Mouse (Mus musculus) adrenal gland (tissue): ENCODE measurements around the gene Gga2.

Experiments
- intact Hi-C: fragments of 180-260 bp; cut with DNase I; formaldehyde crosslinking; loops from one replicate; pipeline ENCODE4 v1.15.1; 2025

Gene Gga2

DNA sequence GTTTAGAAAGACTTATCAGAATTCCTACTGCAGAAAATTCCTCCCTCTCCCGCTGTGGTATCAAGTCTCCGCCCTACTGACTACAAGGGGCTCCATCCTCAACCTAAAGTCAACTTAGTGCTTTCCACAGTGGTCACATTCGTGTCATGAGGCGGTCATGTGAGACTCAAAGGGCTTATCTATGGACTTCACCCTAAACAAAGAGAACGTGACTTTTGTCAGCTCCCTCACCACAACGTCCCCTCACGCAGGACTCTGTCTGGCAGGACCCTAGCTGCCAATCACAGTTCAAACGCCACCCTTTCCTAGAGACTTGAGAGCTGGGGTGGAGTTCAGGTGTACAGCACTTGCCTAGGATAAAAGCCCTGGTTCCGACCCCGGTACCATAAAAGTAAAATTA, 8.1 kb downstream of the Gga2 start:
- intact Hi-C loops, result loop anchor here (2.0 kb wide), 1 partner anchor 54 kb away; the partner anchor contains the start of genes Ears2 and Ubfd1

DNA sequence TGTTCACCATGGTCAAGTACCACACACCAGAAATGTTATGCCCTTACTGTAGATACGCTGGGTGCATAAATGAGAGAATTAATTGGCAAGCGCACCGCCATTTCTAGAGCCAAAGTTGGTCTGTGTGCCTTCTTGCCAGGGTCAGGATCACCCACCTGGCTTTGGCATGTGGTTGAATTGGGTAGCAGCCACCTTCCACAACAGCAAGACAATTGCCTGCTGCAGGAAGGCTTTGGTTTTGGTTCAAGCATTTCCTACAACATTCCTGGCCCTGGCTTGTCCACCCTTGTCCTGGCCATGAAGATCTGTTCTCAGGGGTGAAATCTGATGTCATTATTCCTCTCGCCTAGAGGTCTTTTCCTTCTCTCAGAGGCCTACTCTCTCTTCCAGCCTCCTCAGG, 8.7 kb downstream of the Gga2 start:
- intact Hi-C loops, result loop anchor here (2.0 kb wide), 1 partner anchor 54 kb away; the partner anchor contains the start of genes Ears2 and Ubfd1

DNA sequence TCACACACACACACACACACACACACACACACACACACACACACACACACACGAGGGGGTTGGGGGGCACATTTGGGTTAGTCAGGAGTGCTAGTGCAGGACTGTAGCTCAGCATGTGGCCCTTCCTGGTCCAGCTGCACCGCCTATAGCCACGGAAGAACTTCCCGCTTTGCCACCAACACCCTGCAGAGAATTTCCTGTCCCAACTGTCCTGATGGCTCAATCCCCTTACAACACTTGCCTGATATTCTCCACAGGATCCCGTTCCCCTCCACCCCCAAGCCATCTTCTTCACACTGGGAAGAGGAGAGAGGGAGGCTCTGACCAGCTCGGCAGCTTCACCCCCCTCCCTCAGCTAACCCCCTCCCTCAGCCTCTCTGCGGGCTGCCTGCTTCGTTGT, 20.6 kb downstream of the Gga2 start:
- intact Hi-C loops, result no loop called here

DNA sequence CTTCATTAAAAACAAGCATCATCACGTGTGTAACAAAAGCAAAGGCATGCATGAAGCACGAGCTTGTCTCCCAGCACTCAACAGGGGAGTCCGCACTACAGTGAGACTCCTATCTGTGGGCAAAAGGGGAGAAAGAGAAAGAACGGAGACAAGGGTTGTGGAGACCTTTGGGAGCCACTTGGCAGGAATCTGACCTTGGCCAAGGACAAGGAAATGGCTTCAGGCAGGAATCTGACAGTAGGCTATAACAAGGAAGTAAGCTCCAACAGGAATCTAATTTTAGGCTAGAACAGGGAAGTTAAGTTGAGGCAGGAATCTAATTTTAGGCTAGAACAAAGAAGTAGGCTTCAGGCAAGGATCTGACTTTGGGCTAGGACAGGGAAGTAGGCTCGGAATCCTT, 25.1 kb downstream of the Gga2 start:
- intact Hi-C loops, result no loop called here

DNA sequence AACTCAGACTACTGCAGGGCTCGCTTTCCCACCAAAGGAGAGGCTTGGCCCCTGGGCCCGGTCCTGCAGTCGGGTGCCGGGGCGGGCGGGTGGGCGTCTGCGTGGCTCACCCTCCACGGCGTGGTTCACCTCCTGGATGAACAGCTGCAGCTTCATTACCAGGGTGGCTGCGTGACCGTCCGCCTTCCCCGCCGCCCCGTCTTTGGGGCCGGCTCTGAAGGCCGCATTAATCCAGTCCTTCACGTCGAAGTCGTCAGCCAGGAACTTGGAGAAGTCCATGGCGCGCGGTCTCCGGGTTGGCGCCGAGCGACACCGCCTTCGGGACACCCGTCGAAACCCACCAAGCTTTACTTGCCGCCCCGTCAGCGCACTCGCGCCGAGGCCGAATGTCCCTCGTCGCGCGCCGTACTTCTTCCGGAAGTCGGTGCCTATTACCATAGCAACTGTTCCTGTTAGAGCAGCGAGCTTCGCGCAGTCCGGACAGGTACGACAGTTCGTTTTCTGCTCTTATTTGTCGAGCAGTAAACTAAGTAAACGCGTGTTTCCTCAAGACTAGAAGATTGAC, 39.6 kb downstream of the Gga2 start, which contains the start of gene Cog7:
Gene Cog7, minus strand, starts transcription at position 405 of the 565 bp plus-strand sequence.
- intact Hi-C loops, result loop anchor here (5.0 kb wide), 1 partner anchor 41 kb away; the partner anchor contains the start of gene Gga2

DNA sequence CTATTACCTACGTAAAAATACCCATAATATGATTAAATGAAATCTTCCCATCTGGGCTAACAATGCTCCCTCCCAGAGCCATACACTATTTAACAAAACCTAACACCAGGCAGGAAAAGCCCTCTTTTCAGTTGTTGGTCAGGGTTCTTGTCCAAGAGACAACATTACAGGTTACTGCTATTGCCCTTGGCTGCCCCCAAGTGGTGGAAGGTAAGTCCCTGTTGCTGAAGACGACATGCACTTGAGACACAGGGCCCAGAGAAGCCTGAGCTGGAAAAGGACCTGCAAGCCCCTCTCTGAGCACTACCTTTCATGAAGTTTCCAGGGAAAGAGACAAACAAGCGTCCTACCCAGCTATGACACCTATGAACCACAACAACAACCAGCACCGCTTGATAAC, 46.0 kb downstream of the Gga2 start:
- intact Hi-C loops, result no loop called here

DNA sequence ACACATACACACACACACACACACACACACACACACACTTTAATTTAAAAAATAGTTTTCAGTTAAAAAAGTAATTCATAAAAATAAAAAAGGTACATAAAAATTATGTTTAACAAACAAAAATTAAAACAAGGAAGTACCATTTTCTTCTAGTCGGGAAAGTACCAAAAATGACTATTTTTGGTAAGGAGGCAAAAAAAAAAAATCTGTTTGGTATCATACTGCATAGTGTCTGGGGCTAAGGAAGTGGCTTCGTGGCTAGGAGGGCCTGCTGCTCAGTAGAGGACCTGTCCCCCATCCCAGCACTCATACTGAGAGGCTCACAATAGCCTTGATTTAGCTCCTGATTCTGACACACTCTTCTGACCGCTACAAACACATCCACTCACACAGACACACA, 49.3 kb downstream of the Gga2 start:
- intact Hi-C loops, result no loop called here

DNA sequence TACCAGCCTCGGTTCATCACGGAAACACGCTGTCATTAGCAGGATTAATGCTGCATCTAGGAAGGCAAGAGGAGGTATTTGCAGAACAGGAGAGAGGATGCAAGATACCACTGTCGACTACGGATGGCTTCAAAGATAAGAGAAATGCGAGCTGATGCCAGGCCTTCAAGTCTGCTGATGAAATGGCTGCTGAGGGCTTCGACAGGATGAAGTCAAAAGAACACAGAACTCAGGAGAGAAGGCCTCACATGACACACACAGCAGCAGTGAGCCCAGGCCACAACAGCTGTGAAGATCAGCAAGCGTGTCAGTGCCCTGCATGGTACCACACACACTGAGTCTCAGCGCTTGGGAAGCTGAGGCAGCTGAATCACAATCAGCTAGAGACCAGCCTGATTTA, 50.8 kb downstream of the Gga2 start:
- intact Hi-C loops, result no loop called here

DNA sequence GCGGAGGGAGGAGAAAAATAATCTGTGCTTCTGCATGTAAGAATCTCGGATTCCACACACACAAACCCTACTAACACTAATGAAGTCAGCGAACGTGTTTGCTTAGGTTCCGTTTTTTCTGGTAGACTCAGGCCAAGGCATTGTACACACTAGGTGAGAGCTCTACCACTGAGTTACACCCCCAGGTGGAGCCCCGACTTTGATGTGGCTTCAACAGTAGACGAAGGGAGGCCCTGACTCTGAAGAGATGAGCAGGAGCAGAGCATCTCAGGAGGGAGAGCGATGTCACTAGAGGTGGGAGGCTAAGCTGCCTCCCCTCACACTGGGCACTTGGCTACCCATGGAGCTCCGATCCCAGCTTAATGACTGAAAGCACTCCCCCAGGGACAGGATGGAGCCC, 52.2 kb downstream of the Gga2 start:
- intact Hi-C loops, result loop anchor here (2.0 kb wide), 1 partner anchor 234 kb away; the partner anchor contains the start of gene Scnn1g

DNA sequence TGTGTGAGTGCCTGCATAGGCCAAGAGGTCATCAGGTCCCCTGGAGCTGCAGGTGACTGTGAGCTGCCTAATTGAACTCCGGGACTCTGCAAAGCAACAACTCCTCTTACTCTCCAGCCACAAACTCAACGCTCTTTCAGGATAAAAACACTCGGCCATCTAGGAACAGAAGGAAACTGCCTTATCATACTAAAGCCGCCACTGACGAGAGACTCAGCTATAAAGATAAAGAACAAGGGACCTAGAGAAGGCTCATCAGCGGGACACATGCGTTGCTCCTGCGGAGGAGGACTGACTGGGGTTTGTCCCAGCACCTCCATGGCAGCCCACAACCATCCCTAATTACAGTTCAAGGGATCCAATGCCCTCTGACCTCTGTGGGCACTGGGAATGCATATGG, 52.8 kb downstream of the Gga2 start:
- intact Hi-C loops, result loop anchor here (2.0 kb wide), 1 partner anchor 233 kb away; the partner anchor contains the start of gene Scnn1g

DNA sequence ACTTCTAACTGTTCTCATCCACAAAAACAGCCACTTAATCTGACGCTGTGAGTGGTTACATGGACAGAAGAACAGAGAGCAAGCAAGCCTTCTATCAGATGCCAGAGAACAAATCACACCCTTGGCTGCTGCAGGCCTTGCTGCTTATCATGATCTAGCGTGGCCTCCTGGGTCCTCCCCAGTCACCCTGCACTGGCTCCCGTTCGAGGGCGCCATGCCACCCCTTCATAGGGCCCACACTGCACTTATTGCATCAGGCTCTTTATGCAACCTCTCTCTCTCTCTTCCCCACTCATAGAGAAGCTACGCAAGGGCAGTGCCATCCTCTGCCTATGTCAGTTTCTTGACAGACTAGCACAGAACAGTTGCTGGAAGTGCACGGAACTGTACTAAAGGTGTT, 54.9 kb downstream of the Gga2 start:
- intact Hi-C loops, result no loop called here

DNA sequence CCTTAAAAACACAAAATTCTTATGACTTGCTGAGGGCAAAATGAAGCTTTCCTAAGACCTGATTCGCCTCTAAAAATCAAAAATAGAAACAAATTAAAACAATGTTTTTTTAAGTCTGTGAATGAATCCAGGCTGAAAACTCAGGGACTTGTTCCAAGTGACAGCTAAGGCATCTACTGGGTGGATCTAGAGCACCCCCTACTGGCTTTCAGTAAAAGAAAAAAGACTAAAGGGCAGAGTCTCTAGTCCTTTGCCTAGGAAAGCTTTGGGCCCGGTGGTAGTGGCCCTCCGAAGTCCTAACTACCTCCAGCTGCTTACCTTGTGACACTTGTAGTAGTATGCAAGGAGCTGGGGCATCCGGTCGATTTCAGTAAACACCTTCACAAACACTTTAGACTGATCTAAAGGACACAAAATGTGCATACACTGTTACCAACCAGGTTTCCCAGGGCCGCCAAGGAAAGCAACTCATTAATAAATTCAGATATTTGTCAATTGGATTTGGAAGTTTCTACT, 57.1 kb downstream of the Gga2 start:
- intact Hi-C loops, result no loop called here

DNA sequence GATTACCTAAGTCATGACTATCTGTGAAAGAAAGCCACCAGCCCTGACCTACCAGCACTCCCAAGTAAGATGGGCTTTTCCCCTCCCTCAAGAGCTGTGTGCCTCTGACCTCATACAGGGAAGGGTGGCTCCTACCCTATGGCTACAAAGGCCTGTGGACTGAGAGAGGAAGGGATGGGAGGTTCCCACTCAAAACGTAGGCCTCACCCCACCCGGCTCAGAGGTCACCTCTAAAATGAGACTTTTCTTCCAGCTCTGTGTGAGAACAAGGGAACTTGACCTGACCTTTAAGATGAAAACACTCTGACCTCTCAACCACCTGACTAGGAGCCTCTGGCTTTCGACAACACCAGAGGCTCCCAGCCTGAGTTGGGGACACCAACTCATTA, 58.5 kb downstream of the Gga2 start:
- intact Hi-C loops, result no loop called here

DNA sequence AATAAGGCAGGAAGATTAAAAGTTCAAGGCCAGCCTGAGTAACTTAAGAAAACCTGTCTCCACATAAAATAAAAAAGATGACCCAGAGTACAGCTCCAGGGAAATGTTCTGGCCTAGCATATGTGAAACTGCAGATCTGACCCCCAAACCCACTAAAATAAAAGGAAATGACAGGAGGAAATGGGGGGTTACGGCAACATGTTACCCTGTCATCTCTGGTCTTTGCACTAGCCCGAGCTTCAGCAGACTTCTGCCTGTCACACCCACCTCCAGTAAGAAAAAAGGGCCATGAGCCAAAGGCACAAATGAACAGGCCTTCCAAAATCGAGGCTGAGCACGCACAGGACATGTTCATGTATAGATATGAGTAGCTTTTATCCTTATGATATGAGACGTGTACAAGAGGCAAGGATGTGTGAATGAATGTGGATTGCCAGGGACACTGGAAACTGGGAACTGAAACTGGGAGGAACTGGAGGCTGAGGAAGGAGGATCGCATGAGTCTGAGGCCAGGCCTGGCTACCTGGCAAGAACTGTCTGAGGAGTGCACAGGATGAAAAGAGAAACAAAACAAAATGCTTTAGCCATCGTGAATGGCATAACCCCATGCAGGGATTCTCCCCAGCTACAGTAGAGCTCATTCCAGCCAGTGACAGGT, 59.0 kb downstream of the Gga2 start:
- intact Hi-C loops, result no loop called here

DNA sequence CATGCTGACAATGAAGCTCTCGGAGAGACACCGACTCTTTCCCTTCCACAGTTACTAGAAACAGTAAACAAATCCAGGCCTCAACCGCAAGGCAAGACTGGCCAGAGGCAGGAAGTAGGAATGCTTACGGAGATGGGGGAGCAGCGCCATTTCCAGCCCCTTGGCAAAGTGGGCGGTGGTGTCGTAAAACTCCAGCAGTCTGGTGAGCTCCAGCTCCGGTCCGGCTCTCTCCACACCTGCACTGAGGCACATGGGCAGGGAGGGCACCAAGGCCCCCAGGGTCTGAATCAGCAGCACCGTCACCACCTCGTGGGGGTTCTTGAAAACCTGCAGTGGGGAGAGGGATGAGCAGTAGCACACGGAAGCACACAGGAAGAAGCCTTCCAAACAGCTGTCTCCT, 65.2 kb downstream of the Gga2 start:
- intact Hi-C loops, result no loop called here

DNA sequence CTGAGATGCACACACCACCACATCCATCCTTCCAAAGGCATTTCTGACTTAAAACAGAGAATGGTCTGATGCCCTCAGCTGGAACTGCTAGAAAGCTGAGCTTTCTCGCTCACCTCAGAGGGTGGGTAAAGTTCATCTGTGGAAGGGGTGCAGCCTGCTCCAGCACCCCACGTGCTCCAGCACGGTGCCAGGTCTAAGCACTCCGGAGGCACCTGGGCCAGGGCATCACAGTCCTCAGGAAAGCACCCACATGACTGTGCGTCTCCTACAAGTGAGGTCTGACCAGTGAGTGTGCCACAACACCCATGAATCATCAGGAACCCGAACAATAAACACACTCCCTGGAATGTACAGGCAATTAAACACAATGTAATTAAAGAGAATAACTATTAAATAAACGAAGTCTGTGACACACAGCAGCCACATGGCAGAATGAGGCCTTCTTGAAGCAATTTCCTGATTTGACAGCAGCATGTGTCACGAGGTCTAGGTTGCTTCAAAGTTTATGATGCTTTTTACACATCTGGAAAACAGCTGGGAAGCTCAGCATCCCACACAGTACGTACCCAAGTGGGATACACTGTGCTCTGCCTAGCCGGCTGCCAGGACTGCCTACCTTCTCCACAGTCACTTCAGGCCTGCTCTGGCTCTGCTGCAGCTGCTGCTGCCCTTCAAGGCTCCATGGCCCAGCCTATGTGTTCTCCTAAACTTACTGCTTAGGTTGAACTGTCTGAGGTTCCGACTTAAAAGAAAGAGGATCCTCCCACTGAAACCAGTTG, 65.9 kb downstream of the Gga2 start:
- intact Hi-C loops, result no loop called here

DNA sequence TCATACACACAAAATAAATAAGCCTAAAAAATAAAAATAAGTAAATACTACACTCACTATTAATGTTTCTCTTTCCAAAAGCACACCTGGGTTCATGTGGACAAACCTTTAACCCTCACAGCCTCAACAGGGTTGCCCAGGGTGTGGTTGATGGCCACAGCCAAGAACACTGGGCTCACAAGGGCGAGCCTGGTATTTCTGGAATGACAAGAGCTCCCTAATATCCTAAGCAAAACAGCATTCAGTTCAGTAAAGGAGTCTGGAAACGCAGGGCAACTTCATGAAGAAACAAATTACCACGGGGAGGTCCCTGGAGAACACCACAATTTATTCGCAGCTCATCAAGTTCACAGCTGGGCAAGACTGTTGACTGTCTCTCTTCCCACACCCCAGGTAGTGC, 73.5 kb downstream of the Gga2 start:
- intact Hi-C loops, result no loop called here

DNA sequence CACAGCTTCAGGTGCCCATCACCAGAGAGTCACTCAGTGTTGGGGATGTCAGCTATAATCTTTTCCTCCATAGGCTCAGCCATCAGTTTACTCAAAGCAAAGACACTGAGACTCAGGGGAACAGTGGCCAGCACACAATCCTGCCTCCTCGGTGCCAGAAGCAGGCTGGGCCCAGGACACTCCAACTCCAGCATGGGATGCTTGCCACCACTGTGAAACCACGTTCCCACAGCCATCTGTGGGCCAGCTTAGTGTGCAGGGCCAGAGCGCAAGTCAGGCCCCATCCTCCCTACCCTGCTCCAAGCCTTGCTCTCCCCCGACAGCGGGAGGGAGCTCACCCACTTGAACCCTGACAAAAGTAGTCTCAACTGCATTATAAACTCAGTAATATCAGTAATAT, 74.8 kb downstream of the Gga2 start:
- intact Hi-C loops, result no loop called here

DNA sequence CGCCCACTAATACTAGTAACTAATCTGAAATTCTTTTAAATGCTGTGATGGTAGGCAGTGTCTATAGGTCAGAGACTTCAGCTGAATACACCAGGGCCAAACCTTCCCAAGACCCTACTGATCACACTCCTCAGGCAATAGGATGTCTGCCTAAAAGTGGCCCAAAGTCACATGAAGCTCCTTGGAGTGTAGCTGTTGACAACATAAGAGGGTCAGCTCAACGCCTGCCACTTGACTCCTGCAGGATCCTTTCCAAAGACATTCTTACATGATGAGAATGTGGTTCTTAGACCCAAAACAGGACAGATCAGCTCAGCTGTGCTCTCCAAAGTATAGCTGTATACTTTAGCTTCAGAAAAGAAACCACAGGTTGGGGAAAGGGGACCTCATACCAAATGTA, 78.7 kb downstream of the Gga2 start:
- intact Hi-C loops, result no loop called here

DNA sequence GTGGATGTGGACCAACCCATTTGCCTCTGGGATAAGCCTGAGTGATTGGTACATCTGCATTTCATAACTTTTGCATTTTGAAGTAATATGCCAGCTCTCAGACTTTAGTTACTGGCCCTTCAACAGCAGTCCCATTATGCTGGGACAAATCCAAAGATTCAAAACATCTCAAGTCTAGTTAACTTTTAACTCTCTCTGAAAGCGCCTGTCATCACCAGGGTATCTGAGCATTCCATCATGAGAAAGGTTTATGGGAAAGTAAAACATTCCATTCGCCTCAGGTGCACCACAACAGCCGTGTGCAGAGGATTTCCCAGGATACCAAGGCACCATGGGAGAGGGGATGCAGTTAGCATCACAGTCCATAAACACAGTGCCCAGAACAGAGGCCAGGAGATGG, 79.4 kb downstream of the Gga2 start:
- intact Hi-C loops, result no loop called here

DNA sequence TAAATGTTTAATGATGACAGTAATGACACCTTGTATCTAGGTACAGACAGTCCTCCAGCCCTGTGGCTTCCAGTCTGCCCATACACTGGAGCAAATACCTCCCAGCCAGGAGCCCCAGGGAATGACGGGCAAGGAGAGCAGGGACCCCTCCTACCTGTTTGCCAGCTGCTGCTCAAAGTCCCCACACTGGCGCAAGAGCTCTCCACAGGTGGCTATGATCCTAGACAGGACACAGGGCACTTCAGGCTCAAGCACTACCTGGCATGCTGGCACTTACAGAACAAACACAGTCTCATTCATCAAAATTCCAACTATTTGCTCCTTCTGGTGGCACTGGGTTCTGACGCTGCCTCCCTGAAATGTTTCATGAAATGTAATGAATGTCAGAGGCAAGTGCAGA, 80.0 kb downstream of the Gga2 start:
- intact Hi-C loops, result no loop called here

DNA sequence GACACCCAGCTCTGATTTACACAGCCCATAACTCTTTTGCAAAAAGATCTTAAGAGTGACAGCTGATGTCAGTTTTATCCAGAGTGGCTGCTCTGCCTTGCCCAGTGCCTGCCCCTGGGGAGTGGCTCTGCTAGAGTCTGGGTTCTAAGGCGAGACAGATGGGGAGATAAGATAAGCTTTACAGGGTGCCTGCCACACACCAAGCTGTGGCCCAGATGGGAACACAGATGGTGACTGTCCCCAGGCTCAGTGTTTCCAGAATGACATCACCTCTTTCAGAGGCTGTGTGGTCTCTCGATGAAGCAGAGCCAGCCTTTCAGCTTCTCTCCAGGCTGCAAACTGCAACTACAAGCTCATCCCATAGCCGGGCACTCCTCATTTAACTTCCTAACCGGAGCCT, 81.3 kb downstream of the Gga2 start:
- intact Hi-C loops, result no loop called here
